Mouse (Mus musculus) testis, postnatal 10 days (tissue): ENCODE data around the gene Ugt1a10.
A peak's percentile ranks its signal among the peaks of the same experiment; 100 is the strongest.

Experiments used
- DNase-seq: peaks from one replicate; pipeline ENCODE4 v3.0.0; 2021; ENCODE audit warnings: low spot score

Gene Ugt1a10

GRCm38 (mm10) chr1:88231803-88232499 lies 176.8 kb downstream of the Ugt1a10 start:
- DNase-seq, result peak; percentile 50

DNA sequence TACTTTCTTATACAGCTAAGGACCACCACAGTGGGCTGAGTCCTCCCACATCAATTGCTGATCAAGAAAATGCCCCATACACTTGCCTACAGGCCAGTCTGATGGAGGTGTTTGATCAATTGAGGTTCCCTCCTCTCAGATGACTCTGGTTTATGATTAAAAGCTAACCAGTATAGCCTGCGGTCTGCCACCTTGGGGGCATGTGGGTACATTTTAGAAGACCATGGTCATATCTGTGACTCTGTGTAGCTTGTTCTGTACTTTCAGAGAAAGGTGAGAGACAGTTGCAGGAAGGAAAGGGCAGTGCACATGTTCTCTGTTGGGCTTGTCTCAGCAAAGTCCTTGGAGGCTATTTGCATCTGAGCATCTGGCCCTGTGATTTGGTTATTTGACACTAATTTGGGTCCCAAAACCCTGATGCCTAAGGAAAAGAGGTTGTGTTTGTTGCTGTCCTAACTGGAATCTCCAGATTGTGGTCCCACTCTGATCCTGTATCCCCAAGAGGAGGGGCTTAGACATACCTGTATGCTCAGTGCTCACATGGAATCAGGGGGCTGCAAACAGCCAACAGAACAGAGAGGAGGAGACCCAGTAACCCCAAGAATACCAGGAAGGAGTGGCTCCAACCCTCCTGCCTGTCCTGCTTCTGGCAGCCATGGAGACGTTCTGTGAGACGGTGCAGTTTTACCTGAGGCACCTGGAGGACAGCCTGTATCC lies 177.6 kb downstream of the Ugt1a10 start:
- DNase-seq, result peak; percentile 50

DNA sequence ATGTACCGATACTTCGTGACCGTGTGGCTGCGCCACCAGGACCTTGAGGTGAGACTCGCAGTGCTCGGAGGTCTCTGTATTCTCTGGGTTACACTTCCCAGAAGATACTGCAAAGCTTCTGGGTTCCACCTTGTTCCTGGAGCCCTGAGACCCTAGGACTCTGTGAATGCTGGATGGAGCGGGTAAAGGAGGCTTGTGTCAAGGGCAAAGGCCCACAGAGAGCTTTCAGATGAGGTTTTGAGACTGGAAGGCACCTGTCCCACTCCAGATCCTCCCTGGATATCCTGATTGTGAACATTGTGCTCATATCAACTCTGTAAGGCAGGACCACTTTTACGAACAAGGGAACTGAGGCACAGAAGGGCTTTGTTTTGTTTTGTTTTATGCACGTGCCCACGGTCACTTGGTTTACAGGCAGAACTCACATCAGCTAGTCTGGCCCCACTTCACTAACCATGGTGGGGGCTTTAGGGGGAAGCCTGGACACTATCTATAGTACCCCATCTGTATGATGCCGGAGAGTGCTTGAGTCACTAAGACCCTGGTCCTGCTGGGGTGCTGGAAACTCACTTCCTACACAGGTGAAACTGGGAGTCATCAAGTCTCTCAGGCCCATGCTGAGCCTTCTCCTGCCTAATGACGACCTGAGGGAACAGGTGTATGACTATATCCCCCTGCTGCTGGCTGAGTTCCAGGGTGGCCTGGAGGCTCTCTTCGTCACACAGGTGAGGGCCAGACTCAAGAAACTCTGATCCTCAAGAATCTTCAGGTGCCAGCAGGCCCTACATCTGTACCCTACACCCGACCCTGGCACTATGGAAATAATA lies 178.4 kb downstream of the Ugt1a10 start:
- DNase-seq, result peak; percentile 82

- peak; percentile 45 for DNase-seq
Measured at GRCm38 (mm10) chr1:88234248-88234610, 179.0 kb downstream of the Ugt1a10 start.

GRCm38 (mm10) chr1:88234646-88235045 lies 179.5 kb downstream of the Ugt1a10 start:
- DNase-seq, result peak; percentile 55

- DNase-seq, result peak; percentile 66
Measured at GRCm38 (mm10) chr1:88235046-88235893, 180.1 kb downstream of the Ugt1a10 start.

DNA sequence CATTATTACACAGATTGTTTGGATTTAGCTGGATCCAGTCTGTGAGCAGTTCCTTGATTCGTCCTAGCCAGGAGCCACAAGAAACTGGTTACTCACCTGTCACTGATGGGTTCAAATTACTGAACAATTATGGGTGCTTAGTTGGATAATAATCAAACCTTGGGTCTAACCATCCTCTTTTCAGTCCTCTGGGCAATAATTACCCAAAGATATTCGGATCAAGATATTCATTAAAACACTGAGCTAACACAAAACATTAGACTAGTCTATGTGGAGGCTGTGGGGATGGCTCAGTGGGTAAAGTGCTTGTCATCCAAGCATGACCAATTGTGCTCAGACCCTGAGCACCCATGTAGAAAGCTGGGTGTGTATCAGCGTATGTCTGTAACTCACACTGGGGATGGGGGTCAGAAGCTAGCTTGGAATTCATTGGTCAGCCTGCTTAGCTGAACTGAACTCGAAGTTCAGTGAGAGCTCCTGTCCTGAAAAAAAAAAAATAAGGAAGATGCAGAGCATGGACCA lies 180.8 kb downstream of the Ugt1a10 start:
- no peak for DNase-seq

DNA sequence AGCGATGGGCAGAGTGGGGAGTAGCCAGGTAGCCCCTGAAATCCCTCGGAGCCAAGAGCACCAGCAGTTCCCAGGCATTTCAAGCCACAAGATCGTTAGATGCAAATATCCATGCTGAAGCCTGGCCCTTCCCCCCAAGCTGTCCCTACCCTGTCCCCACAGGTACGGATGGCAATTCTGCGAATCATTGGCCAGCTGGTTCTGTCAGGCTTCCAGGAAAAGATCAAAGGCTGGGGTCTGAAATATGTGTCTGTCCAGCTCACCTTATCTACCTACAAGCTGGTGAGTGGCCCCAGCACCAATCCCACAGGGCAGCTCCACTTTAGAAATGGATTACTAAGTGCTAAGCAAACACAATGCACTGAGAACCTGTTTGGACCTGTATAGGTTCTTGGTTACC lies 182.1 kb downstream of the Ugt1a10 start:
- no peak for DNase-seq

DNA sequence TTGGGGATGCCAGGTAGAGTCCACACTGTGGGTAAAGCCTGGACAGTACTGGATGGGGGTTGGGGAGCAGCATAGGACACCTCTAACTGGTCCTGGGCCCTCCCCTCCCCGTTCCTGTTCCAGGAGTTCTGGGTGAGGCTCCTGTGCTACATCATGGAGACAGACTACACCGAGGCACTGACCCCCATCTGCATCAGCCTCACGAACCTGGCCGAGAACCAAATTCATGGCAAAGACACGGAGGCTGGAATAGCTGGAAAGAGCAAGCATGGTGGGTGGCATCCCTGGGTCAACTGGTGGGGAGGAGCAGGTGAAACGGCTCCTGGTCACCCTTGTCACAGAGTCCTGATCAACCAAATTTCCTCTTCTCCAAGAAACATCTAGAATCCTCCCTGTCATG lies 183.6 kb downstream of the Ugt1a10 start:
- DNase-seq, result peak; percentile 70

- DNase-seq, result peak; percentile 65
Measured at GRCm38 (mm10) chr1:88240072-88240471, 184.9 kb downstream of the Ugt1a10 start.

DNA sequence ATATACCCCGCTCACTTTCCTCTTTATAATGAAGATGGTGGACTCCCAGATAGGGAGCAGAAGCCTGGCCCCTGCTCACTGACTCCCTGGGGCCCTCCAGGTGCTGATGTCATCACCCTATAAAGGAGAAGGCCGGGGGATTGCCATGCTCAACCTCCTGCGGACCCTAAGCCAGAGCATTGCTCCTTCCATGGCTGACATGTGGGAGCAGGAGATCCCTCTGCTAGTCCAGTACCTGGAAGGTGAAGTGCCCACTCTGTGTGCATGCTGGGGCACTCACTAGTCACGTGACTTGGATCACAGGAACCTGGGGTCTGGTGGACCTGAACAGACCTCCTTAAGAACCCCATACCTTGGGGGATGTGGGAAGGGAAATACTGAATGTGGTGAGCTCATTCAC lies 185.4 kb downstream of the Ugt1a10 start:
- DNase-seq, result peak; percentile 64

DNA sequence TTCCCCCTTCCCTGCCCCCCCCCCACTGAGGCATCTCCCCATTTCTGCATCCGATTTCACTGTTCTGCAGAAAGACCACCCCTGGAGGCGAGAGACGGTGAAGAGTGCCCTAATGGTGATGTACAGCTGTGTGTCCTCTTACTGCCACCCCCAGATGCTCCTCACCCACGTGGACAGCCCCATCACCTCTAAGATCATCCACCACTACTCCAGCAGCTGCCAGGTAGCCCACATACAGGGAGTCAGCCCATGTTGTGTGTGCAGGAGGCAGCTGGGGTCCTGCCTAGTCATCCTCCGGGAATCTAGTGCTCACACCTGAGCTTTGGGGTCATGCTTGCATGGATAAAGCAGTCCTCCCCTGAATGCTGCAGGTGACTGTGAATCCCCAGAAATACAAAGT lies 188.7 kb downstream of the Ugt1a10 start:
- DNase-seq, result no peak

DNA sequence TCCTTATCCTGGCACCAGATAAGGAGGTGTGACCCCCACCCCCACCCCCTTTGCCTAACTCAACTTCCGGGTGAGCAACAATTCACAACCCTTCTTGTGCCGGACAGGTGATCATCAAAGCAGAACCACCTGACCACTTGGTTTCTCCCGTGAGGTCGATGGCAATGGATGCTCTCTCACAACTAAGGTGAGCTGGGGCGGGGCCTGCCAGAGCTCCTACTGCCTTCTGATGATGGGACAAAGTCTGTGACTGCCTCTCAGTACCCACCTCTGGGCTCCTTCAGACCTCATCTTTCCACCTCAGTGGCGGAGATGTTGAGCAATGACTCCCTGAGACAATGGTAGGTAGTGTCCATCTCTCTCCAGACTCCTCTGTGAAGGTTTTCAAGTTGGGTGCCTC lies 190.7 kb downstream of the Ugt1a10 start:
- DNase-seq, result peak; percentile 71

- no peak for DNase-seq
Measured at GRCm38 (mm10) chr1:88246386-88246785, 191.2 kb downstream of the Ugt1a10 start.

DNA sequence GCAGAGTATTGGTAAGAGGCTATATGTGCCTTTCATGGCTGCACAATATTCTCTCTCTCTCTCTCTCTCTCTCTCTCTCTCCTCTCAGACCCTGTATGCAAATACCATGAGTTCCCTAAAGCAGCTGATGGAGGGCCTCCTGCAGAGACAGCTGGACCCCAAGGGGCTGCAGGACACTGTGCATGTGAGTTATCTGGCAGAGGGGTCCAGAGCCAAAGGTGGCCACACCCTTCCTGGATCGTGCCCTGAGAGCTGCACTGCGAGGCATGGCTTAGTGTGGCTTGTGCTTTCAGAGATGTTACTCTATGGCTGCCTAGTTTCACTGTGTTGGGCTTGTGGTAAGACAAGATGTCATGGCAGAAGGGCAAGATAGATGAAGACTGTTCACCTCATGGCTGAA lies 192.5 kb downstream of the Ugt1a10 start:
- DNase-seq, result peak; percentile 65

DNA sequence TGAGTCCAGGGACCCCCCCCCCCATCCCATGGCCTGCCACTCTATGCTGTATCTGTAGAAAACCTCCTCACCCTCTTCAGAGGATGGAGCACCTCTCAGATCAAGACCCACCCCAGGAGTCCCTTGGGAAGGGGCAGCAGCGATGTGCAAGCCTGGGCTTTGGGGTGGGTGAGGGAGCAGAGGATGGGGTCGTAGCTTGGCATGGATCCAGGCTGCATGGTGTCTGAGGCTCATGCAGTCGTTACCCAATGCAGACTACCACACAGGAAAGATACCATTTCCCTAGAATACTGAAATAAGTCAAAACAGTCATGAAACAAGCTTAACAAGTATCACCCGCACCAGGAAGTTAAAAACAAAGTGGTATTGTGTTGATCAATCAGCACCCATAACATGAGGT lies 193.5 kb downstream of the Ugt1a10 start:
- peak; percentile 82 for DNase-seq

DNA sequence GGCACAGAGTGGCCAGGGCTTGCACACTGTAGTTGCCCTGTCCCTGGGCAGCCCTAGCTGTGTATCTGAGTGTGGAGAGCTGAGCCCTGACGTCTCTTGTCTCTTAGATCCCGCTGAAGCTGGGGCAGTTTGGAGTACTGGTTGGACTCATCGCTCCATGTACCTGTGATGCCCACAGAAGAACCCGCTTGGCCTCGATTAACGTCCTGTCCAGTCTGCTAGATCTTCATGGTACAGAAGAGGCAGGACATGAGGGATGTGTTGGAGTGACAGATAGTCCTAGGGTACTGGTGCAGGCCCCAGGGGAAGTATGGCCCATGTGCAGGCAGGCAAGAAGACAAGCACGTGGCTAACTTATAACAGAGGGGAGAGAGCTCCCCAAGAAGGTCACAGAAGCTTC lies 194.4 kb downstream of the Ugt1a10 start:
- no peak for DNase-seq

DNA sequence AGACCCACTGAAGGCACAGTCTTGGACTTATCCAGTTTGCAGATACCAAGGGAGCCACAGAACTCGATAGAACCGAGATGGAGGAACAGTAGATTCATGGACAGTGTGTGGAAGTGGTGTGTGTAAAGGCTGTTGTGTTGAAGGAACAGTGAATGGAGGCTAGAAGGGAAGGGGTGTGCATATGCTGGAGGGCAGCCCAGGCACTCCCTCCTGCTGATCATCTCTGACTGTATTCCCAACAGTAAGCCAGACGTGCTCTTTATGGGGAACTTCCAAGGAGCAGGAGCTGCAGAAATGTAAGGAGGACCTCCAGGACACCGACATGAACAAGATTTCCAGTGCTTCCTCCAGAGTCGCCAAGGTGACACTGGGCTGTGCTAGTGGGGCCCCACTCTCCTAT lies 194.8 kb downstream of the Ugt1a10 start:
- no peak for DNase-seq

- DNase-seq, result no peak
Measured at GRCm38 (mm10) chr1:88253106-88253505, 197.9 kb downstream of the Ugt1a10 start.

DNA sequence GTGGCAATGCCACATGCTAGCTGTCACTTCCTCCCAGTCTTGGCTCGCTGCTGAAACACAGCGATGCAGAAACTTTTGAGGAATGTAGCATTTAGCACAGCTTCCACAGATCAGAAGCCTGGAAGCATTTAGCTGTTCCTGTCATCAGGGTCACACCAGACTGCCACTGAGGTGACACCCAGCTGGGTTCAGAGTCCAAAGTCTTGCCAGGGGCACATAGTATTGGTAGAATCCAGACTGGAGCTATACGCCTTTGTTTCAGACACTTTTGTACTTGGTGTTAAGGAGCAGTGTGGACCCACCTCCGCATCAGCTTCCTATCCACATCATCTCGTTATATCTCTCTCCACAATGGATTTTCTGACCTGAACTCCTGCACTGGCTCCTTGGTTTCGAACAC lies 198.4 kb downstream of the Ugt1a10 start:
- no peak for DNase-seq

GRCm38 (mm10) chr1:88254793-88255465 lies 199.7 kb downstream of the Ugt1a10 start:
- peak; percentile 77 for DNase-seq
